Mouse (Mus musculus) heart, postnatal 0 days (tissue): Measurements from ENCODE around the gene Dnal1. TPM values are rescaled to one million over a fixed set of nuclear protein-coding genes. Genes with fewer than 3 reads are reported as not detected.
"Not testable (repeated sequence)": the region's sequence is repeated elsewhere in the genome, so short reads cannot be mapped to it uniquely, and the experiment has no call there.

ENCODE experiments used
- ATAC-seq: fragments of 200-750 bp; cut with Nextera tagmentation; 2 replicates; pipeline ENCODE4 v1.8.0; 2017; ENCODE audit warnings: low read depth, moderate number of reproducible peaks, moderate library complexity; ENCODE audit not compliant: insufficient read depth
- DNase-seq: peaks from one replicate; pipeline ENCODE4 v3.0.0-alpha.2; 2016; ENCODE audit warnings: low spot score
- H3K27ac ChIP-seq: fragments of 300-500 bp; sonication (generic); 2 replicates; pipeline ENCODE4 v1.5.1; 2014; ENCODE audit warnings: low read depth, mild to moderate bottlenecking
- H3K27me3 ChIP-seq: fragments of 300-500 bp; sonication (generic); 2 replicates; pipeline ENCODE4 v1.6.1; 2014; ENCODE audit warnings: low read length, mixed read lengths; ENCODE audit not compliant: control insufficient read depth, insufficient read depth
- H3K36me3 ChIP-seq: fragments of 300-500 bp; sonication (generic); replicated peaks from 2 replicates; pipeline ENCODE4 v1.6.1; 2014; ENCODE audit warnings: low read length, mixed read lengths; ENCODE audit not compliant: control insufficient read depth, insufficient read depth
- H3K4me1 ChIP-seq: fragments of 300-500 bp; sonication (generic); 2 replicates; pipeline ENCODE4 v1.6.1; 2014; ENCODE audit warnings: antibody characterized with exemption; ENCODE audit not compliant: control insufficient read depth, insufficient read depth
- H3K4me2 ChIP-seq: fragments of 300-500 bp; sonication (generic); 2 replicates; pipeline ENCODE4 v1.6.1; 2014; ENCODE audit warnings: low read depth, mild to moderate bottlenecking, low read length, moderate library complexity
- H3K4me3 ChIP-seq: fragments of 300-500 bp; sonication (generic); 2 replicates; pipeline ENCODE4 v1.5.1; 2014; ENCODE audit warnings: low read depth, low read length
- H3K9ac ChIP-seq: fragments of 300-500 bp; sonication (generic); replicated peaks from 2 replicates; pipeline ENCODE4 v1.6.1; 2014; ENCODE audit warnings: low read depth, low read length, mixed read lengths
- H3K9me3 ChIP-seq: fragments of 300-500 bp; sonication (generic); replicated peaks from 2 replicates; pipeline ENCODE4 v1.6.1; 2016; ENCODE audit warnings: low read length; ENCODE audit not compliant: control insufficient read depth
- CTCF ChIP-seq: IDR thresholded peaks from 2 replicates; pipeline ENCODE4 v1.5.1; 2016; ENCODE audit warnings: antibody characterized with exemption, control low read depth, low read depth
- EP300 ChIP-seq: IDR thresholded peaks from 2 replicates; pipeline ENCODE4 v1.6.1; 2016; ENCODE audit warnings: antibody characterized with exemption, low read depth
- WGBS: fragments of 180-500 bp; shearing (Covaris S2); extraction: QIAGEN DNeasy Blood & Tissue Kit; methylation state at CpG from one replicate; pipeline ENCODE4 v1.1.7; 2014; 5-methylcytosine and 5-hydroxymethylcytosine counted together
- polyA plus RNA-seq: library from polyadenylated mRNA; unstranded; fragments of >200 nt; fragmentation: Nextera tagmentation; extraction: Ambion mirVana; gene quantifications from 2 replicates; pipeline ENCODE4 v1.2.1, GENCODE M21; 2015
- total RNA-seq: library from RNA; depleted of rRNA; stranded (reverse); fragments of >200 nt; gene quantifications from 2 replicates; pipeline ENCODE4 v1.2.3, GENCODE M21; 2014; ENCODE audit warnings: low replicate concordance

Gene Dnal1
- total and polyA plus RNA-seq, 2 experiments from 2014 or later, result 2.3 to 2.6 TPM

DNA sequence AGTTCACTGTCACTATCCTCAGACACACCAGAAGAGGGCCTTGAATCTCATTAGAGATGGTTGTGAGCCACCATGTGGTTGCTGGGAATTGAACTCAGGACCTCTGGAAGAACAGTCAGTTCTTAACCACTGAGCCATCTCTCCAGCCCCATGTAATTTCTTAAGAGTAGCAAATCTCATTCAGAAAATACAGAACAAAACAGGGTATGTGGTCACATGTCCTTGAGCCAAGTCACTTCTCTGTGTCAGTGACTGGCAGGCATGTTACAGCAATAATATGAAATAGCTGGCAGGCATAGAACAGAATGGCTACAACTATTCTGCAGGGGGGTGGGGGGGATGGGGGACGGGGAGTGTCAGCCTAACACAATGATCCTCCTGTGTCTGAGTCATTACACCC, 14.1 kb upstream of the Dnal1 start:
- DNase-seq, result no peak
- no peak for TF ChIP-seq EP300
- no peak for ATAC-seq
- Histone ChIP-seq H3K9me3 (no peaks in the 10 kb centered on the region), H3K4me3 (0 out of 2 replicates have a peak overlapping the region, but pooled peaks have one; percentile 57), H3K4me2 (peak overlapping the region; percentile 79; the same call in 1 of the 2 replicates), H3K4me1 (no peaks in the 10 kb centered on the region), H3K9ac (no peak overlapping the region), H3K27me3 (no peaks in the 10 kb centered on the region), H3K27ac (no peak overlapping the region), H3K36me3 (no peaks in the 10 kb centered on the region)
- WGBS, result 87% methylated on average over 1 of the region's 1 CpGs

GRCm38 (mm10) chr12:84100604-84101492, 13.3 kb upstream of the Dnal1 start, which contains the start of gene Acot6:
Gene Acot6, plus strand, starts transcription at chr12:84100654.
- H3K27me3 ChIP-seq, H3K4me1 ChIP-seq, H3K36me3 ChIP-seq, H3K9me3 ChIP-seq: not testable (repeated sequence)
- H3K4me3 ChIP-seq, result peak within 1 kb of the TSS; percentile 57
- H3K4me2 ChIP-seq, result peak within 1 kb of the TSS; percentile 79
- peak within 1 kb of the TSS; percentile 13; the same call in 1 of the 2 replicates for H3K27ac ChIP-seq
- 1% methylated on average over 68 of the region's 80 CpGs for WGBS
- DNase-seq (peak; percentile 43), ATAC-seq (peak; percentile 74)
- peak within 1 kb of the TSS; percentile 65 for H3K9ac ChIP-seq

DNA sequence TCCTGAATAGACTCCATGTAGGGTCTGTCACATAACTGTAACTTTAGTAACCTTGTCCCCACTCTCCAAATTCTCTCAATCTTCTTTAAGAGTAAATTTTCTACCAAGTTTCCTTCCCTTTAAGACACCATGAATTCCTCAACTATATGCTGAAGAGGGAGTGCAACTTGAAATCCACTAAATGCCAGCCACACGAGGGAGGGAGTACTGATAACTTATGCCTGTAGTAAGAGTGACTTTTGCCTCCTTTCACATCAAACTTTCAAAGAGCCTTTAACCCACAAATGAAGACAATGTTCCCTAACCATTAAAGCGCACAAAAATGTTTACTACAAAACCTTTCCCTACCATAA, 12.7 kb upstream of the Dnal1 start:
- Histone ChIP-seq H3K4me1 (no peaks in the 10 kb centered on the region), H3K9me3 (no peaks in the 10 kb centered on the region), H3K9ac (peak overlapping the region; percentile 65), H3K4me3 (peak overlapping the region; percentile 57), H3K36me3 (no peaks in the 10 kb centered on the region), H3K27me3 (no peaks in the 10 kb centered on the region), H3K4me2 (peak overlapping the region; percentile 79), H3K27ac (no peak overlapping the region)
- ATAC-seq (no peak), DNase-seq (no peak)
- TF ChIP-seq CTCF (no peak), EP300 (no peak)
- WGBS, result 59% methylated on average over 2 of the region's 2 CpGs

GRCm38 (mm10) chr12:84107012-84107411, 7.2 kb upstream of the Dnal1 start:
- Histone ChIP-seq H3K4me1 (no peaks in the 10 kb centered on the region), H3K36me3 (no peaks in the 10 kb centered on the region), H3K9me3 (no peaks in the 10 kb centered on the region), H3K27me3 (no peaks in the 10 kb centered on the region), H3K4me2 (no peak overlapping the region), H3K9ac (no peak overlapping the region), H3K27ac (no peak overlapping the region), H3K4me3 (no peak overlapping the region)
- DNase-seq, result no peak
- no peak for ATAC-seq
- 79% methylated on average over 3 of the region's 3 CpGs for WGBS
- TF ChIP-seq CTCF, result no peak
- TF ChIP-seq EP300, result no peak

DNA sequence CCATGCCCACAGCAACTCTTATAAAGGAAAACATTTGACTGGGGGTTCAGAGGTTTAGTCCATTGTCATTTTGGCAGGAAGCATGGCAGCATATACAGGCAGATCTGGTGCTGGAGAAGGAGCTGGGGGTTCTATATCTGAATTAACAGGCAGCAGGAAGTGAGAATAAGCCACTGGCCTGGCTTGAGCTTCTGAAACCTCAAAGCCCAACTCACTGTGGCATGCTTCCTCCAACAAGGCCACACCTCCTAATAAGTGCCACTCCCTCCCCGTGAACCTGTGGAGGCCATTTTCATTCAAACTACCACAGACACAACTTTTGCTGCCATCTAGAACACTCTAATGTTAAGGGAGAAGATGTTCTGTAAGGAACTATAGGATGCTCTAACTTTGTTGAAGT, 6.5 kb upstream of the Dnal1 start:
- no peak for DNase-seq
- Histone ChIP-seq H3K9me3 (no peaks in the 10 kb centered on the region), H3K27ac (no peak overlapping the region), H3K36me3 (no peaks in the 10 kb centered on the region), H3K4me1 (no peaks in the 10 kb centered on the region), H3K4me3 (no peak overlapping the region), H3K9ac (no peak overlapping the region), H3K4me2 (no peak overlapping the region), H3K27me3 (no peaks in the 10 kb centered on the region)
- WGBS, result 47% methylated on average over 1 of the region's 1 CpGs
- no peak for ATAC-seq
- TF ChIP-seq EP300 (no peak), CTCF (no peak)

- Histone ChIP-seq H3K4me2 (no peak overlapping the region), H3K9me3 (no peaks in the 10 kb centered on the region), H3K27ac (no peak overlapping the region), H3K4me1 (peaks cover 3% of the 10 kb centered on the region; the same call in 1 of the 2 replicates), H3K9ac (no peak overlapping the region), H3K4me3 (no peak overlapping the region), H3K27me3 (no peaks in the 10 kb centered on the region), H3K36me3 (no peaks in the 10 kb centered on the region)
- DNase-seq, result no peak
- 69% methylated on average over 1 of the region's 1 CpGs for WGBS
- TF ChIP-seq EP300, result no peak
- no peak for TF ChIP-seq CTCF
- no peak for ATAC-seq
Measured at GRCm38 (mm10) chr12:84109924-84110323, 4.2 kb upstream of the Dnal1 start.
